Mouse (Mus musculus) lung, adult 2 months (tissue): ENCODE results near the gene Kcnj8.

Source experiments
- CTCF ChIP-seq: fragments of 200-500 bp; IDR thresholded peaks from 2 replicates; pipeline ENCODE4 v1.5.1; 2011; ENCODE audit warnings: mild to moderate bottlenecking, low read length, control low read depth; ENCODE audit not compliant: insufficient read depth
- POLR2A ChIP-seq: fragments of 200-500 bp; IDR thresholded peaks from 2 replicates; pipeline ENCODE4 v1.6.1; 2011; ENCODE audit warnings: low read depth, mild to moderate bottlenecking, control low read depth, low read length, borderline replicate concordance; ENCODE audit errors: extremely low read depth

GRCm38 (mm10) chr6:142616659-142617058 is 45.2 kb upstream of the Kcnj8 start:
- TF ChIP-seq CTCF (no peak), POLR2A (no peak)
